Mouse (Mus musculus) right cerebral cortex, postnatal 14 days (tissue): ENCODE data around the gene Nrgn.

Experiments used
- DNase-seq: peaks from one replicate; pipeline ENCODE4 v3.0.0; 2022

Gene Nrgn

DNA sequence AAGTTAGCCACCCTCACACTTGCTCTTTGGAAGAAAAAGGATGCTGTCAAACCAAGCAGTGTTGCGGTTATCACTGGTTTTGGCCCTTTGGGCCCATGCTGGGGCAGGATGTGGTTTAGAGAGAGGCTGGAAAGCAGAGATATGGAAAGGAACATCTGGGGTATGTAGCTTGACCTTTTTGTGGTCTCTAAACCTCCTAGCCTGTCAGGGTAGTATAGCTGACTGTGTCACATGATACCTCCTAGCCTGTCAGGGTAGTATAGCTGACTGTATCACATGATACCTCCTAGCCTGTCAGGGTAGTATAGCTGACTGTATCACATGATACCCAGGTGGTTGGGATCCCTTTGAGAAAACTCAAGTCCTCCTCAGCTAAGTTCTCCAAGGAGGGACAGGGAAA lies 1.6 kb upstream of the Nrgn start:
- no peak for DNase-seq

DNA sequence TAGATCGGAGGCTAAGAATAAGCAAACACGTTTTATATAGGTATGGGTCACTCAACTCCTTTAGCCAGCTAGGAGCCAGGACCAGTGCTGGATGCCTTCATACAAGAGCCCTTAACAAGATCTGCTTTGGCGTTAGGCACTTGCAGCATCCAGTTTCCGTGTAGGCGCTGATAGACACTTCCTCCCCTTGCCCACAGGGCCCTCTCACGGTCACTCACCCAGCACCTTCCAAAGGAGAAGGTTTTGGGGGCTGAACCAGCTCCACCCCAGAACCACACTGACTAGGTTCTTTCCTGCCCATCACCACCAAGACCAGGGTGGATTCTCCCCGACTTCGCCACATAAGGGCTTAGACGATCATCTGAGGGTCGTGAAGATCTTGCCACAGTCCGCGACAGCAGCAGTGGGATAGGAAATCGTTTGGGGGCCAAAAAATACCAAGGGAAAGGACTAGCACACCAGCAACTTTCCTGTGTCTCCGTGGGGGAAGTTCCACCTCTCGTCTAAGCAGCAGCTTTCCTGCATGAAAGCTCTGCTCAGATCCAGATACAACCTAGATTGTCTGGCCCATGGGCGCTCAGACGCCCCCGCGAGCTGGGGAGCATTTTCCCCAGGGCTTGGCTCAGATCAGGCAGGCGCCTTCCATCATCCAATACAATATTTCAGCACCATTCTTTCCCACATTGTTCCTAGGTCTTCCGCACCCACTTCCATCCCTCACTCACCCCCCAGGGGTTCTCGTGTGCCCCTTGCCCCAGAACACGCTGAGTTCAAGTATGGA lies 763 bp downstream of the Nrgn start:
- DNase-seq = no peak

GRCm38 (mm10) chr9:37550435-37550834 lies 2.3 kb downstream of the Nrgn start:
- DNase-seq = no peak

DNA sequence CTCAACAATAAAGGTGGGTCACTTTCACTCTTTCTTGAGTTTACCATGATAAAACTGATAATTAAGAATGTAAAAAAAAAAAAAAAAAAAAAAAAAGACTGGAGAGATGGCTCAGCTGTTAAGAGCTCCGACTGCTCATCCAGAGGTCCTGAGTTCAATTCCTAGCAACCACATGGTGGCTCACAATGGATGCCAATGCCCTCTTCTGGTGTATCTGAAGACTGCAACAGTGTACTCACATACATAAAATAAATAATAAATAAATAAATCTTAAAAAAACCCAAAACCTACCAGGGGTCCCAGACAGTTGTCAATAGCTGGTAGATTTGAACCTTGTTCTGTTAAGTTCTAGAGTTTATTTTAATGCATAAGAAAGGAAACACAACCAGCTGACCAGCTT lies 5.8 kb downstream of the Nrgn start:
- DNase-seq = no peak

DNA sequence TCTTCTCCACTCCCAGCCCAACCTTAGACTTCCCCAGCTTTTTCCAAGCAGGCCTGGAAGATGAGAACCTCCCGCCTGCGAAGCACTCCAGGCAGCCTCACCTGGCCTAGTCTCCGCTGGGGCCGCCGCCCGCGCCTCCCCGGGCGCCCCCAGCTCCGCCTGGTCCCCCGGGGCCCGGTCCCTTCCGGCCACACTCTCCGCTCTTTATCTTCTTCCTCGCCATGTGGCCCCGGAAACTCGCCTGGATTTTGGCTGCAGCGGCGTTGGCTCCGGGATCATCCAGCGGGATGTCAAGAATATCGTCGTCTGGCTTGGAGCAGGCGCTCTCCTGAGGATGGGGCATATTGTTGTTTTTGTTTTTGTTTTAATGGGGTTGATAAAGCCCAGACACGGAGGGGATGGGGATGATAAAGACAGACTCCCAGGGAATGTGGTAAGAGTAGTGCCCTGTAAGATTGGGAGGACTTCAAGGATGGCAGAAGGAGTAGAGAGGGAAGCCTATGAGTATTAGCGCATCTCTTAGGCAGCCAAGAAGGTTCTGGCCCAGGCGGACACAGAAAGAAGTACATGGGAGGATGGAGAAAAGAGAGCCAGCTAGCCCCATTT lies 6.8 kb downstream of the Nrgn start:
- no peak for DNase-seq

DNA sequence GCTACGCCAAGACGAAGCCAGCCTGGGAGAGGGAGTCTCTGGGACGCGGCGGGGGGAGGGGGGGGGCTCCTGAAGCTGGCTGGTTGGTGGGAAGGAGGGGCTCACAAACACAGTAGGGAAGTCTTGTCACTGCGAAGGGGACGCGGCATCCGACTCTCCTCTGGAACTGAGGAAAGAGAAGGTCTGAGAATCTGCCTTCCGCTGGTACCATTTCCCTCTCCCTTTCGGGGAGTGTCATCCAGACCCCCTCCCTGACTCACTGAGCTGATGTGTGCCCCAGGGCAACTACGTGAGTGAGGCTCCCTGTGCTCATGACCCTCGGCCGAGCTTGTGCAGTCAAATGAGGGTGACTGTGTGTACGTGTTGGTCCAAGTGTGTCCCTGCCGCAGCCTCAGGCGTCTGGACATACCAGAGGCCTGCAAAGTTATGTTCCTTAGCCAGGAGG lies 7.5 kb downstream of the Nrgn start:
- DNase-seq = no peak

DNA sequence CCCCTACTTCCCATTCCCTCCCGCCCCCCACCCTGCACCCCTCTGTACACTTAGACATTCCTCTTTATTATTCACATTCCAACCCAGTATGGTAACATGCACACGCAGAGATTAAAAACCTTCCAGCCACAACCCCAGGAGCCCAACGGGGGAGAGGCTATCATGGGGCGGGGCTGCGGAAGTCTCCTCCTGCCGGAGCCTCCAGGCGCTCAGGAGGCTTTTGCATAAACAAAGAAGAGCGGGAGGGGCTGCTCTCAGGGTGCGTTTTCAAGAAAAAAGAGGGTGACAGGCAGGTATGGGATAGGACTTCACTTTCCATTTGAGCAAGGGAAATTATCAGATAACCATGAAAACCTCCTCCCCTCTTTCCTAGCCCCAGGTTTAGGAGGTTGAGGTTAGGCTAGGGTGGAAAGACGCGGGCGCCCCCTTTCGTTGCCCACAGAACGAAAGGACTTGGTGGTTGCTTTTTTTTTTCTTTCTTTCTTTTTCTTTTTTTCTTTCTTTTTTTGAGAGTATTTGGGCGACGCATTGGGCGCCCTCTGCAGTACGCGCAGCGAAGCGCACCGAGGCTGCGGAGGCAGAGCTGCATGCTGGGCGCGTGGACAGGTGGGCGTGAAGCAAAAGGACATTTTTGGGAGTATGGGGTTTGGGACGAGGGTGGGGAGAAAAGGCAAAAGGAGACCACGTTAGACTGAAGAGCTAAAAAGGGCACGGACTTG lies 8.1 kb downstream of the Nrgn start:
- peak; percentile 76 for DNase-seq

DNA sequence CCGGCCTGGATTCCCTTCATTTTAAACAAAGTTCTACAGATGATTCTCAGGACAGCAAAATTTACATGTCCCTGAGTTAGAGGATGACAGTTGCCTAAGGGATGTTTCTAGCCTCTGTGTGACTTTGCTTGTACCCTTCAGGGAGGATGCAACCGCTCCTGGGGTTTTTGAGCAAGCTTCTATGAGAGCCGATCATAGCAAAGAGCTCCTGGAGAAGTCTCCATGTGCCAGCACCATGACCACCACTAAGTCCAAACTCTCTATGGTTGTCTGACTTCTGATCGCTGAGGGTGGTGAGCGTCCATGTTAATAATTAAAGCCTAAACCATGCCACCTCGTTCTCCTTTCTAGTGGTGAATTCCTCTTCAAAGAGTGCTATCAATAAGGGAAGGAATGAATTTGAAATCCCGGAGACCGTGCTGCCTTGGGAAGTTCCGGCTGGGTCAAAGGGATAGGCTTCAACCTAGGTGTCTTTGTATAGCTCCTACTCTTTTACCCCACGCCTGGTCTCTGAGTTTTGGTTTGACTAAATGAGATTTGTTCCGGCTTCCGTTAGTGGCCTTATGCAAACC lies 8.7 kb downstream of the Nrgn start:
- no peak for DNase-seq

- DNase-seq = no peak
Observed at GRCm38 (mm10) chr9:37541851-37542642, 10.7 kb downstream of the Nrgn start.

- no peak for DNase-seq
Observed at GRCm38 (mm10) chr9:37540701-37541575, 11.8 kb downstream of the Nrgn start.

DNA sequence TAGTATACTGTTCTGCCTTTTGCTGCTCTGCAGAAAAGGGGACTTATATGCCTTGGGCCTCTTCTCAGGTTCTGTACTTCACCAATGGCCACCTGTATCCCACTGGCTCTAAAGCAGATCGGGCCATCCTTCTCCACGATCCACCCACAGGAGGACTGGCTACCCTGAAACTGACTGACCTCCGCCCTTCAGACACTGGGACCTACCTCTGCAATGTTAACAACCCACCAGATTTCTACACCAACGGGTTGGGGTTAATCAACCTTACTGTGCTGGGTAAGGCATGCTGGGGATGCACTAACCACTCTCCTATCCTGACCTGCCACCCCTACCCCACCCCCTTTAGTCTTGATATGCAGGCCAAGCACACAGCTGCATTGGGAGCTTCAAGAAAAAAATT lies 12.5 kb downstream of the Nrgn start:
- no peak for DNase-seq

DNA sequence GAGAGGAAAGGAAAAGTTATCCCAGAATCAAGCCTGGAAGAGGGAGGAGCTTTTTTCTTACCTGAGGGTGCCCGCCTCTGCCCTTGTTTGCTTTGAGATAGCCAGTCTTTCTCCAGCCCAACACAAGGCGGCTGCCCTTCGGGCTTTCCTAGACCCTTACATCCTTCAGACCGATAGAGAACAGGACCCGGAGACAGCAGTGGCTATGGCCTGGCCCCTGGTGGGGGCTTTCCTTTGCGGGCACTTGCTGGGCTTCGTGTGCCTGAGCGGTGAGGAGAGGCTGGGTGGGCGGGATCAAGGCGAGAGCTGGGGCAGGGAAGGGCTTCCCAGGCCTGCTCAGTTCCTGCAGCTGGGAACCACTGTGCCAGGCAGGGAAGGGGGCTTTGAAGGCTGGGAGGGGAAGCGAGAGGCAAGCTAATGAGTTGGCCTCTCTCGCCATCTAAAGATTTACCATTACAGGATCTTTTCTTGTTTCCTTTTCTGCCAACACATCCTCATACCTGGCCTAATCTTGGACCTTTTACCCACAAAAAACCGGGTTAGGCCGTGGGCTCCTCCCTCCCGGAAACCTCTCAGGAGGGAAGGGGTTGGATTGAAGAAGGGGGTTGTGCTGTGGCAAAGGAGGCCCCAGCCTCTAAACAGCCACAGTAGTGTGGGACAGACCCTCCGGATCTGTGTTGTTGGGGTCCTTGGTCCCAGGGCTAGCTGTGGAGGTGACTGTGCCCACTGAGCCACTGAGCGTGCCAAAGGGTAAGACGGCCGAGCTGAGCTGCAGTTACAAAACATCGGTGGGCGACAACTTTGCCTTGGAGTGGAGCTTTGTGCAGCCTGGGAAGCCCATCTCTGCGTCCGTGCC lies 13.3 kb downstream of the Nrgn start, which contains the start of gene Vsig2:
Gene Vsig2, plus strand, starts transcription at position 86 of the 856 bp plus-strand sequence.
- peak; percentile 32 for DNase-seq

- no peak for DNase-seq
Observed at GRCm38 (mm10) chr9:37537658-37538250, 14.9 kb downstream of the Nrgn start.

DNA sequence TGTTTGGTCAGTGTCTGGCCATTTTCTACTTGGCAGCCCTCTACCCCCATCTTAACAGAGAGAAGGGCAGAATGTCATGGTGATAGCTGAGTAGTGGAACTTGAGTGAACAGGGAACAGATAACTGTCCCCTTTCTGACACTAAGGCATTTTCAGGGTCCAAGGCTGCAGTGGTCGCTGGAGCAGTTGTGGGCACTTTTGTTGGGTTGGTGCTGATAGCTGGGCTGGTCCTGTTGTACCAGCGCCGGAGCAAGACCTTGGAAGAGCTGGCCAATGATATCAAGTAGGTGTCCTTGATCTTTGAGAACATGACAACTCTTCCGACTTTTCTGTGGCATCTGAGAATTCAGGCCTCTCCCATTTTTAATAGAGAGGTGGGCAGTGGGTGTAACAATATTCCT lies 15.9 kb downstream of the Nrgn start:
- DNase-seq = no peak

- peak; percentile 57 for DNase-seq
Observed at GRCm38 (mm10) chr9:37530888-37531705, 21.6 kb downstream of the Nrgn start.

DNA sequence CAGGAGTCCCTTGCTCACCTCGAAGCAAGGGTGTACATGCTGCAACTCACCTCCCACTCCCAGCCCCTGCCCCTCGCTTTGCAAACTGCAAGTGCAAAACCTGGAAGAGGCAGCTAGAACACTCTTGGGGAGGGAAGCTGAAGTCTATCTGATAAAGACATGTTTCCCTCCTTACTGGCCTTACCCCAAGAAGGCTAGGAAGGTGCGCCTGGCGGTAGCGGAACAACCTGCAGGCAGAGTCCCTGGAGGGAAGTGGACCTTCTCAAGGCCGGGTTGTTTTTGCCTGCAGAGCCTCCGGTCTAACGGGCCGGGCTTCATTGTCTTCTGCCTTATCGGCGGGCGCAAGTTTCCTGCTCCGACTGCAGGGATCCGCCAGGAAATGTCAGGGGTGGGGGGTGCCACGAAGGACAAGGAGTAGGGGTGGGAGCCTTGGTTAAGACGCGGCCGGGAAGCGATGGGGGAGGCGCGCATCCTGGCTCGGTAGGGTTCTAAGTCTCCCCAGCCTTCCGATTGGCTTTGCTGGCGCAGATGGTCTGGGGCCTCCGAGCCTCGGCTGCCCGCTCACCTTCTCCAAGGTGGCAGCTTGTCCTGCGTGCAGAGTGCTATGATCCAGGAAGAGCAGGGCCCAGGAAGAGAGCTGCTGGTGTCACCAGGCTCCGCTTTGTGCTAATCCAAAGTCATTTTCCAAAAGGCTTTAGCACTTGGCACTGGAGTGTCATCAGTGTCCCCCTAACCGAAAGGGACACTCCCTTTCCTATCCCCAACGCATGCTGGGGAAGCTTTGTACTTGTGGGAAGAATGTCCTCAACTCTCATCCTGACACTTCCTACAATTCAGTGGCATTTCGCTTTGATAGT lies 22.4 kb downstream of the Nrgn start:
- peak; percentile 28 for DNase-seq

DNA sequence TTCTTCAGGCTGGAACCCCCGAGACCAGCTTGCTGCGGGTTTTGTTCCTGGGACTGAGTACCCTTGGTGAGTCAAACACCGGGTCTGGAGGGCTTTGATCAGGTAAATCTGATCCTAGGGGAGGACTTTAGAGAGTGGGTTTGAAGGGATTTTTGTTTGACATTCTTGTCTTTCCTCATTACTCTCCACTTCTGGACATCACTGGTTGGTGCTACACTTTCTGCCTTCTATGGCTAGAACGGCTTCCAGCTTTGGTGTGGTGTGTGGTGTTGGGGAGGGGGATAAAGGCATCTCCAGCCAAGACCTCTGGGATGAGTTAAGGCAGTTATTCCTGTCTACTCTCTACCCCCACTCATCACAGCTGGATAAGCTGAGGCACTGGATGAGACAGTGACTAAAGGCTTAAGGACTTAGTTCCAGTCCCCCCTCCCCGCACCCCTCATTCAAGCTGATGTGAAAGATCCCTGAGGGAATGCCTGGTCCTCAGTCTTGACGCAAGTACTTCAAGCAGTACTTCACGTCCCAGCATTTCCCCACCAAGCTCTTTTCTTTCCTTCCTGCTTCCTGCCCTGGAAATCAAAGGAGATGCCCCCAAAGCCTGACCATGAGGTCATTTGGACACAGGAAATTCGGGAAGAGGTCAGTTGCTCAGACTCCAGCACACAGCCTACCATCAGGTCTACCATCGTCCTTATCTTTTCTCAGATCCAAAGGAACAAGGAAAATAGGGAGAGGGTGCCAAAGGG lies 24.3 kb downstream of the Nrgn start:
- no peak for DNase-seq
